Mouse (Mus musculus): Measurements from ENCODE around the gene 4930467E23Rik. TPM values are rescaled to one million over a fixed set of nuclear protein-coding genes. Genes with fewer than 3 reads are reported as not detected.
"Not testable (repeated sequence)": the region's sequence is repeated elsewhere in the genome, so short reads cannot be mapped to it uniquely, and the experiment has no call there.

4930467E23Rik gene
- not detected in 2 replicates for polyA plus RNA-seq (2015; fragmentation: Nextera tagmentation; extraction: Ambion mirVana)

DNA sequence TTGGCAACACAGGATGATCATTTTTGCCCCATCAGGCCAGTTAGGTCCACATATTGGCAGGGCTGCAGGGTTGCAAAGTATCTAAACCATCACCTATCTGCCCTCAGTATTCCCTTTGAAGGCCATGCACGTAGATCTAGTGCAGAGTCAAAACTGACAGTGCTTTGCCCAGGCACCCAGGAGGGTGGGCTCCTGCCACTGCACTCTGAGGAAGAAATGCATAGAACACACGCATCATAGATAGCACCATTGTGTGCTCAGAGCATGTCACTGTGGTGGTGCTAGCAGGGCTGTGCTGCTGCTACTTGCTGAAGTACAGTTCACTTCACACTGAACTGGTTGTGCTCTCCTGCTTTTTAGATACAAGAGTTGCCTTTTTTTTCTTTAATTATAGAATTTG is at the start of gene 4930467E23Rik:
Gene 4930467E23Rik, plus strand, starts transcription at position 301 of the 400 bp plus-strand sequence.
- H3K36me3 ChIP-seq; H3K4me1 ChIP-seq; H3K27me3 ChIP-seq; H3K27ac ChIP-seq; H3K4me3 ChIP-seq; H3K9me3 ChIP-seq; ATAC-seq (ENCODE audit: insufficient number of reproducible peaks, low FRiP score, low TSS enrichment, low read depth); H3K4me2 ChIP-seq; H3K9ac ChIP-seq: not testable (repeated sequence)
- WGBS = no CpG with 5 or more reads among the region's 2 CpGs

DNA sequence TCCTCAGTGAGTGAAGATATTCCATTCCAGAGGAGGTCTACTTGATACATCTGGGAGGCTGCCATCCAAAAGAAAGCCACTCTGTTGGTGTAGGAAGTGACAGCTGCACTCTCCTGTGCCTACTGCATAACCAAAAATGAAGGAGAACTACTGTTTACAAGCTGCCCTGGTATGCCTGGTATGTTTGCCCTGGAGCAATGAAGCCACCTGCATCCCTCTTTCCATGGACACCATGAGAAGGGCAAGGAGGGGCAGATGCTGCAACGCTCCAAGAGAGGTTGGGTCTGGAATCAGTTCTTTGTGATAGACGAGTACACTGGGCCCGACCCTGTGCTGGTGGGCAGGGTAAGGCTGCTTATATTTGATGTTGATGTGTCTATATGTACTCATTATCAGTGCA is 47.1 kb upstream of the 4930467E23Rik start:
- not testable (repeated sequence) for H3K4me1 ChIP-seq; H3K27me3 ChIP-seq; H3K36me3 ChIP-seq; ATAC-seq (ENCODE audit: insufficient number of reproducible peaks, low FRiP score, low TSS enrichment, low read depth); H3K4me3 ChIP-seq; H3K4me2 ChIP-seq; H3K27ac ChIP-seq; H3K9ac ChIP-seq; H3K9me3 ChIP-seq
- WGBS = 76% methylated on average over 2 of the region's 3 CpGs

DNA sequence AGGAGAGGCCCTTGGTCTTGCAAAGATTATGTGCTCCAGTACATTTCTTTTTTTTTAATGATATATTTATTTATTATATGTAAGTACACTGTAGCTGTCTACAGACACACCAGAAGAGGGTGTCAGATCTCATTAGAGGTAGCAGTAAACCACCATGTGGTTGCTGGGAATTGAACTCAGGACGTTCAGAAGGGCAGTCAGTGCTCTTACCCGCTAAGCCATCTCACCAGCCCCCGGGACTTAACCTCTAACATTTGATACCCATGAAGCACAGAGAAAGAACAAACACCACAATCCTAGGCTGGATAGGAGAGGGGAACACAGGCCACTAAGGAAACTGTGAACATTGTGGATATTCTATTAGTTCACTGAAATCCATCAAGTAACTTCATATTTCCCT is 43.9 kb upstream of the 4930467E23Rik start:
- H3K9me3 ChIP-seq; H3K4me3 ChIP-seq; ATAC-seq (ENCODE audit: insufficient number of reproducible peaks, low FRiP score, low TSS enrichment, low read depth); H3K4me2 ChIP-seq; H3K27ac ChIP-seq; H3K27me3 ChIP-seq; H3K9ac ChIP-seq; H3K4me1 ChIP-seq; H3K36me3 ChIP-seq: not testable (repeated sequence)
- WGBS = 78% methylated on average over 3 of the region's 3 CpGs

DNA sequence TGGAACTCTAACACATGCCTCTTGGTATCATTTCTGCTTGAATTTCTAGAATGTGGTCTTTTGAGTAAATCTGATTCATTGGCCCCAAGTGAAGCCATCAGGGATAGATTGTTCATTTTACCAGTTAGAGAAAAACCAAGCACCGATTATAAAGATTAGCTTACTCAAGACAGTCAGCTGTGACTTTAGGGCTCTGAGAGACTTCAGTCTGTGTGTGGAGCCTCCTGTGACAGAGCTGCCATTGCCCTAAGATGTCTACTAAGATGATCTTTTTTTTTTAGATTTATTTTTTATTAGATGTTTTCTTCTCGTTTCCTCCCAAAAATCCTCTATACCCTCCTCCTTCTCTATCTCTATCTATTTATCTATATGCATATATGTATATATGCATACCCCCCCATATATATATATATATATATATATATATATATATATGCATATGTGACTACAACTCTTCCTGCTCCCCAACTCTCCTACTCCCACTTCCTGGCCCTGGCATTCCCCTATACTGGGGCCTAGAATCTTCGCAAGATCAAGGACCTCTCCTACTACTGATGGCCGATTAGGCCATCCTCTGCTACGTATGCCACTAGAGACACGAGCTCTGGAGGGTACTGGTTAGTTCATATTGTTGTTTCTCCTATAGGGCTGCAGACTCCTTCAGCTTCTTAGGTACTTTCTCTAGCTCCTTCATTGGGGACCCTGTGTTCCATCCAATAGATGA is 40.4 kb upstream of the 4930467E23Rik start:
- H3K4me2 ChIP-seq; H3K9ac ChIP-seq; H3K9me3 ChIP-seq; H3K4me3 ChIP-seq; H3K27me3 ChIP-seq; H3K27ac ChIP-seq; H3K36me3 ChIP-seq; H3K4me1 ChIP-seq; ATAC-seq (ENCODE audit: insufficient number of reproducible peaks, low FRiP score, low TSS enrichment, low read depth): not testable (repeated sequence)
- WGBS = 81% methylated on average over 6 of the region's 6 CpGs

DNA sequence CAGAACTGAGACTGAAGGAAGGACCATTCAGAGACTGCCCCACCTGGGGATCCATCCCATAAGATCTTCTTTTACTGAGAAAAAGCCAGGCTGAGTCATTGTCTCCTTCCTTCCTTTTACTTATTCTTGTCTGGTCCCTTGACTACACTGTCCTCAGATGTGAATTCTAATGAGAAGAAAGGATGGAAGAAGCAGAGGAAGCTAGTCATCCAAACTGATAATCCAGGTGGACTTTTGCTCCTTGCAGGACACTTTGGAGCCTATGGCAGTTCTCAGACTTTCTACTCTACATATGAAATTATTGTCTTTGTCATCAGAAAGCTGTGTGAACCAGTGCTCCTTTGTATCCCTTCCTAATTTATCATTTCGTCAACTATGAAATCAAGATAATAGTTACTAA is 39.6 kb upstream of the 4930467E23Rik start:
- not testable (repeated sequence) for H3K9ac ChIP-seq; H3K9me3 ChIP-seq; ATAC-seq (ENCODE audit: insufficient number of reproducible peaks, low FRiP score, low TSS enrichment, low read depth); H3K4me2 ChIP-seq; H3K27ac ChIP-seq; H3K4me1 ChIP-seq; H3K4me3 ChIP-seq; H3K27me3 ChIP-seq; H3K36me3 ChIP-seq
- 83% methylated on average over 1 of the region's 1 CpGs for WGBS

DNA sequence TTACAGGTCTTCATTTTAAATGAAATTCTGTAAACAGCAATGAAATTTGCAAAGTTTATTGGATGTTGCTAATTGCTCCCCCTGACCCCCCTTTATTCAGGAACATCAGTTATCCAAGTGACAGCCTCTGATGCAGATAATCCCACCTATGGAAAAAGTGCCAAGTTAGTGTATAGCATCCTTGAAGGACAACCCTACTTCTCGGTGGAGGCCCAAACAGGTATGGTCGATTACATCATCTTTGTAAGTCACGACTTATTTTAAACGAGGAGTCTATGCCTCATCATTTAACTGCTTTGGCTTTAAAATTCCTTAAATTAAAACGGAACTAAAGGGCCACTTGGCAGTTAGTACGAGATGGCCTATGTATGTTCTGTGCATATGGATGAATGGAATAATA is 38.0 kb upstream of the 4930467E23Rik start:
- not testable (repeated sequence) for H3K9me3 ChIP-seq; ATAC-seq (ENCODE audit: insufficient number of reproducible peaks, low FRiP score, low TSS enrichment, low read depth); H3K9ac ChIP-seq; H3K36me3 ChIP-seq; H3K4me1 ChIP-seq; H3K4me3 ChIP-seq; H3K4me2 ChIP-seq; H3K27me3 ChIP-seq; H3K27ac ChIP-seq
- 79% methylated on average over 6 of the region's 6 CpGs for WGBS

DNA sequence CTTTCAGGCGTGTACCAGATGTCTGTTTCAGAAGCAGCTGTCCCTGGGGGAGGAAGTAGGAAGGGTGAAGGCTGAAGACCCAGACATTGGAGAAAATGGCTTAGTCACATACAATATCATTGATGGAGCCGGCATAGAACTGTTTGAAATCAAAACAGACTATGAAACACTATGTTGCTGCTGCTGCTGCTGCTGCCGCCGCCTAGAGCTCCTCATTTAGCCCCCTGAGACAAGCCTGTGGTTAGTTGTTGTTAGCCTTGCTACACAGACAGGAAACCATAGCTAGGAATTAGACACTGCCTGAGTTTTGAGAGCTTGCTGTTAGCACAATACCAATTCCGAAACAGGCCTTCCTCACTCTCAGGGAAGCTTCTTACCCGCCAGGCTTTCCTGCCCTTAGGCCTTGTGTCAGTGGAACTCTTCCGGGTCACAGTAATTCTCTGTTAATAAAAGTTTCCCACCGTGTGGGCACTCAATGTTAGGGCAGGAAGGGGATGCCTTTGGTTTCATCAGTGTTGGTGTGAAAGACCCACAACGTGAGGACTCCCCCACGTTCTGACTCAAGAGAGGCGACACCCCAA is 31.8 kb upstream of the 4930467E23Rik start:
- H3K4me3 ChIP-seq; H3K4me1 ChIP-seq; H3K9me3 ChIP-seq; ATAC-seq (ENCODE audit: insufficient number of reproducible peaks, low FRiP score, low TSS enrichment, low read depth); H3K27ac ChIP-seq; H3K27me3 ChIP-seq; H3K36me3 ChIP-seq; H3K4me2 ChIP-seq; H3K9ac ChIP-seq: not testable (repeated sequence)
- 77% methylated on average over 11 of the region's 11 CpGs for WGBS

DNA sequence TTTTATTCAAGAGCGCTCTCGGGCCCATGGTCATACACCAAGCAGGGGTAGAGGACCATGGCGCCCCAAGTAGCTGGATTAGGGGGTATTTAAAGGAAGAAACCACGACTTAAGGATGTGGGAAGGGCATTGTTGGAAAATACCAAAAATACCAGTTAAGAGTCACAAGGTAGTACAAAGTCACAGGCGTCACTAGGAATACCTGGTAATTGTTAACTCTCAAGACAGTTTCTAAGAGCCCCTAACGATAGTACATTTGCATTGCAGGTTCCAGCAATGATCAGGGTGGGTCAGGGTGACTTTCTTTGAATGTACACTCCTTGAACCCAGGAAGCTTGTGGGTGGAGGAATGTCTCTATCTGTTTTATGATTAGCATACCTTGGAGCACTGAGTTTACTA is 31.3 kb upstream of the 4930467E23Rik start:
- ATAC-seq (ENCODE audit: insufficient number of reproducible peaks, low FRiP score, low TSS enrichment, low read depth); H3K4me1 ChIP-seq; H3K4me2 ChIP-seq; H3K4me3 ChIP-seq; H3K9me3 ChIP-seq; H3K36me3 ChIP-seq; H3K27ac ChIP-seq; H3K9ac ChIP-seq; H3K27me3 ChIP-seq: not testable (repeated sequence)
- 79% methylated on average over 6 of the region's 6 CpGs for WGBS

DNA sequence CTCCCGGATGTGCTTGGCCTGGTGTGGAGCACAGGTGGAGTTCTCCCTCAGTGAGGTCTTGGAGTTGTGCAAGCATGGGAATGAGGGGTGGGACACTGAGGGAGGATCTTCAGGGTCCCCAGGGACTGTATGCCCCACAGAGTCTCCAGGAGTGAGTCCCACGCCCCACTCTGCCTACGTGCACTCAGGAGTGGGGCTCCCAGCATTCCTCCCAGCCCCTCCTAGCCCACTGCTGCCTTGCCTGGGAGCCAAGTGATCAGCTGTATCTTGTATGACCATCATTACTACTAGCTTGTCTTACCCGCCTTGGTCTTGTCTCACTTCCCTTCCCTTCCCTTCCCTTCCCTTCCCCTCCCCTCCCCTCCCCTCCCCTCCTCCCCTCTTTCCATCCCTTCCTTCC is 30.7 kb upstream of the 4930467E23Rik start:
- not testable (repeated sequence) for H3K4me2 ChIP-seq; H3K9me3 ChIP-seq; H3K27me3 ChIP-seq; H3K36me3 ChIP-seq; H3K4me1 ChIP-seq; H3K27ac ChIP-seq; H3K4me3 ChIP-seq; H3K9ac ChIP-seq; ATAC-seq (ENCODE audit: insufficient number of reproducible peaks, low FRiP score, low TSS enrichment, low read depth)
- 77% methylated on average over 4 of the region's 4 CpGs for WGBS

DNA sequence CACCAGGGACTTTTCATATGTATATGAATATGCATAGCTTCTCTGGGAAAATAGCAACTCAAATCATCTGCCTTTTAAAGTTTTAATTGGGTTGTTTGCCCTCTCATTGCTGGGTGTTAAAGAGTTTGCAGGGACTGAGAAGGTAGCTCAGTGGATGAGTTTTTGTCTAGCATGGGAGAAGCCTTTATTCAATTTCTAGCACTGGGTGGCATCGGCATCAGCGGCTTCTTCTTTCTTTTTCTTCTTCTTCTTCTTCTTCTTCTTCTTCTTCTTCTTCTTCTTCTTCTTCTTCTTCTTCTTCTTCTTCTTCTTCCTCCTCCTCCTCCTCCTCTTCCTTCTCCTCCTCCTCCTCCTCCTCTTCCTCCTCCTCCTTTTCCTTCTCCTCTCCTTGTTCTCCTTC is 28.1 kb upstream of the 4930467E23Rik start:
- H3K9ac ChIP-seq; H3K4me3 ChIP-seq; H3K27ac ChIP-seq; H3K9me3 ChIP-seq; H3K27me3 ChIP-seq; H3K36me3 ChIP-seq; H3K4me2 ChIP-seq; ATAC-seq (ENCODE audit: insufficient number of reproducible peaks, low FRiP score, low TSS enrichment, low read depth); H3K4me1 ChIP-seq: not testable (repeated sequence)
- 91% methylated on average over 2 of the region's 2 CpGs for WGBS

DNA sequence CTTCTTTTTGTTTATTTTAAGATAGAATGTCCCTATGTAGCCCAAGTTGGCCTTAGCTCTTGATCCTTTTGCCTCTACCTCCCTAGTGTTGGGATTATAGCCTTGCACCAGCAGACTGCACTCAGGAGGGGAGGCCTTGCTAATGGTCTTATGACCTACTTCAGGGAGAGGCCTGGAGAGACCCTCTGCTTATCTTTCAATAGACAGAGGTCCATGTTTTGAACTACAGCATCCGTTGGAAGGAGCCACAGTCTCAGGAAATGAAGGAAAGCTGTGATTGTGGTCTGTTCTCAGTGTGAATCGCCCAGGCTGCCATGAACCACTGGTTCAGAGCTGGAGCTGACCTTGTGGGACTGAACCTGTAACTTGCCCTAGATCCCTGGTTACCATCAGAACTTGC is 27.1 kb upstream of the 4930467E23Rik start:
- H3K27ac ChIP-seq; H3K9me3 ChIP-seq; H3K4me1 ChIP-seq; H3K36me3 ChIP-seq; H3K4me2 ChIP-seq; ATAC-seq (ENCODE audit: insufficient number of reproducible peaks, low FRiP score, low TSS enrichment, low read depth); H3K4me3 ChIP-seq; H3K9ac ChIP-seq; H3K27me3 ChIP-seq: not testable (repeated sequence)
- WGBS = 72% methylated on average over 2 of the region's 2 CpGs

DNA sequence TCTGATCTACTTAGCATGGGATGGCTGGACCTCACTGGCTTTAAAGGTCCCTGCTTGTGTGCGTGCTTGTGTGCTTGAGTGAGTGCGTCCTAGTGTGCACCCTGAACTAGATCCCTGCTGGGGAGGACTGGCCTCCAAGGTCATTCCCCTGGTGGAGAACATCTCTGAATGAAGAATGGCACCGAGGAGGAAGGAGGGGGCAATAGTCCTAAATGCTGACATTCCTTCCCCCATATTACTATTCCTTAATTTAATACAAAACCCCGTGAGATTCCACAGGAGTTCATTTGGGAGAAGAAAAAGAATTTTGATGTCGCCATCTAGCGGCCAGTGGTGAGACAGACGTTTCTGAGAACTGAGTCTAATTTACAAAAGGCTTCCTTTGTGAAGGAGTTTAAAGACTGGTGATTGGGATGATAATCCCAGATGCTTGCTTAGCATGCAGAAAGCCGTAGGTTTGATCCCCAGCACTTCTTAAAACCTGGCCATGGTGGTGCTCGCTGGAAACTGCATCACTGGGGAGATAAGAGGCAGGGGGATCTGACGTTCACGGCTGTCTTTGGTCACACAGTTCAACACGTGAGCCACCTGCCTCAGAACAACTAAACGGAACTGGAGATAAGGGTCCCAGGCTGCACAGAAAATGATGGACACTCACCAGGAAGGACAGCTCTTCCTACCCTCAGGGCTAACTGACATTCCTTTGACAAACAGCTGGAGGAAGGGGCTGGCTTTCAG is 26.2 kb upstream of the 4930467E23Rik start:
- not testable (repeated sequence) for H3K4me1 ChIP-seq, H3K27me3 ChIP-seq, H3K4me3 ChIP-seq, H3K4me2 ChIP-seq, H3K9ac ChIP-seq, H3K9me3 ChIP-seq, H3K27ac ChIP-seq, H3K36me3 ChIP-seq
- peak; percentile 80 for ATAC-seq (ENCODE audit: insufficient number of reproducible peaks, low FRiP score, low TSS enrichment, low read depth)
- WGBS = 41% methylated on average over 13 of the region's 13 CpGs
